In the genomic region with DNA sequence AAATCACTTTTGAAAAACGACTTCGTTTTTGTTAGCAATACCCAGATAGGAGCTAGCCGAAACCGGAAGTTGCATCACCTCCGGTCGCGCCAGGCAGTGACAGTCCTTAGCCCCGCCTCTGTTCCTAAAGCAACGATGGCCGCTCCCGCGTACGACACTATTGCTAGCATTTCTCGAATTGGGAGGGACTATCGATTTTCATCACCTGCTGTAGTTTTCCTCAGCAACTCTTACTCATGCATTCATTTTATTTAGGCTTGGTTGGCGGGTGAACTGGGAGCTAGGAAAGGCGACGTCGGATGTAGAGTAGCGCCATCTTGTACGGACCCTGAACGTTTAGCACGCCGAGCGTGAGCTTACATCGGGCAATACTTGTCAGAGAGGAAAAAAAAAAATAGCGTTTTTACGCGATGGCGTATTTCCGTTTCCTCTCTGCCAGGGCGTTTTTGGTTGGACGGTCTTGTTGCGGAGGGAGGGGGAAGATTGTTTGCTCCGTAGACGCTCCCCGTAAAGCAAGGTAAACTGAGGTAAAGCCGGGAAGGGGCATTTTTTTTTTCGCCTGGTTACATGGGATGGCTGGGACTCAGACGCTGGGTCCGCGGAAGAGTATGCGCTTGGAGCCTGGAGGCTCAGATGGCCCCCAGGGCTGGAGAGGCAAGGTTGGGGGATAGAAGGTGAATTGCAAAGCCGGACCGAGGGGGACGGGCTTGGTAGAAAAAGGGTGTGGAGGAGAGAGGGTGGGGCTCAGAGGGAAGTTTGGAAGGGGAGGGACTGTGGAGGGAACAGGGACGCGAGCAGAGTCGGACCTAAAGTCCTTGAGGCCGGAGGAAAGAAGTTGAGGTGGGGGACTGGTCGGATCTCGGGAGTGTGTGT, we compare ENCODE assay signal across 8 mouse cellular contexts. TPM values are rescaled to one million over a fixed set of nuclear protein-coding genes. Genes with fewer than 3 reads are reported as not detected.
DNase-seq lines count a peak whose midpoint lies in the region; ATAC-seq lines count a peak whose summit lies in the region.

TSS of gene Zfp672 (minus strand) at position 64 of the 873 bp plus-strand sequence.
TSS of gene Sh3bp5l (plus strand) at position 449 of the 873 bp plus-strand sequence.

- peak; percentile 93 for ATAC-seq in activated CD4-positive, CD25-positive, alpha-beta regulatory T cell, adult 4 months
- ATAC-seq in common myeloid progenitor, adult 5-6 weeks (replicated peaks; ENCODE audit: low read depth, poor library complexity, severe bottlenecking): peak; percentile 89

- H3K36me3 ChIP-seq in megakaryocyte, embryonic 14.5 days (replicated peaks; ENCODE audit: low read length): peaks cover 59% of the 10 kb centered on the region

- peaks cover 58% of the 10 kb centered on the region for H3K4me1 ChIP-seq in megakaryocyte, embryonic 14.5 days

- H3K27me3 ChIP-seq in megakaryocyte, embryonic 14.5 days (replicated peaks): no peaks in the 10 kb centered on the region

- no peaks in the 10 kb centered on the region for H3K9me3 ChIP-seq in megakaryocyte, embryonic 14.5 days

- DNase-seq in gastrocnemius, adult 8-10 months (ENCODE audit: low spot score in 2 of 2): peak; percentile 79 to 81
- peak; percentile 91 for DNase-seq in hindlimb bud, embryonic 11.5 days (ENCODE audit: extremely low spot score, low read depth, low spot score)
- peak; percentile 87 to 88 for DNase-seq in left cerebral cortex, adult 8-10 months (ENCODE audit: low spot score in 2 of 2)
- peak; percentile 92 to 94 for DNase-seq in right cerebral cortex, postnatal 10 days (ENCODE audit: low spot score in 2 of 2)
- peak; percentile 82 to 88 for DNase-seq in urinary bladder, postnatal 4 days (ENCODE audit: low spot score in 2 of 2)

- H3K4me3 ChIP-seq in megakaryocyte, embryonic 14.5 days (replicated peaks): peak within 1 kb of the TSS; percentile 99

RNA-seq across cellular contexts. Expression of gene Zfp672, which starts in this region (rescaled TPM):
- polyA plus RNA-seq in activated CD4-positive, CD25-positive, alpha-beta regulatory T cell, adult 4 months (2017; shearing (Covaris generic)): 10 to 100 TPM; 43.4 to 44.5 TPM
- 23.0 and 25.8 TPM in 2 replicates for total RNA-seq in common myeloid progenitor, adult 5-6 weeks (2017)
- total RNA-seq in gastrocnemius, adult 8-10 months (2022): 10 to 100 TPM; 39.8 to 49.3 (median 40.6) TPM
- 10 to 100 TPM; 41.1 to 48.4 (median 45.4) TPM for total RNA-seq in left cerebral cortex, adult 8-10 months (2022)
- polyA plus RNA-seq in megakaryocyte, embryonic 14.5 days (2012; ENCODE audit: insufficient read depth, low replicate concordance): 11.6 and 18.5 TPM in 2 replicates

RNA-seq across cellular contexts. Expression of gene Sh3bp5l, which starts in this region (rescaled TPM):
- 1 to 10 TPM; 3.7 to 5.9 TPM for polyA plus RNA-seq in activated CD4-positive, CD25-positive, alpha-beta regulatory T cell, adult 4 months (2017; shearing (Covaris generic))
- total RNA-seq in common myeloid progenitor, adult 5-6 weeks (2017): 12.7 and 13.5 TPM in 2 replicates
- 10 to 100 TPM; 22.1 to 27.2 (median 24.4) TPM for total RNA-seq in gastrocnemius, adult 8-10 months (2022)
- total RNA-seq in left cerebral cortex, adult 8-10 months (2022): 10 to 100 TPM; 41.8 to 49.8 (median 44.4) TPM
- polyA plus RNA-seq in megakaryocyte, embryonic 14.5 days (2012; ENCODE audit: insufficient read depth, low replicate concordance): 2.9 and 15.9 TPM in 2 replicates

Comparison
In these comparisons a context has a peak if more than half of its experiments do, and no peak if none do; other contexts are left out.
1. Peak in every context shown above with its lines: DNase-seq, ATAC-seq and H3K4me3 ChIP-seq.